Mouse (Mus musculus) CD4-positive, CD25-positive, alpha-beta regulatory T cell, adult 2 months (primary cell): ENCODE data around the gene Aldh1l2.
"Not testable (repeated sequence)": the region's sequence is repeated elsewhere in the genome, so short reads cannot be mapped to it uniquely, and the experiment has no call there.

ENCODE experiments used
- DNase-seq: peaks from one replicate; pipeline ENCODE4 v3.0.0-alpha.2; 2012; ENCODE audit warnings: low read depth, low spot score

Aldh1l2 gene

DNA sequence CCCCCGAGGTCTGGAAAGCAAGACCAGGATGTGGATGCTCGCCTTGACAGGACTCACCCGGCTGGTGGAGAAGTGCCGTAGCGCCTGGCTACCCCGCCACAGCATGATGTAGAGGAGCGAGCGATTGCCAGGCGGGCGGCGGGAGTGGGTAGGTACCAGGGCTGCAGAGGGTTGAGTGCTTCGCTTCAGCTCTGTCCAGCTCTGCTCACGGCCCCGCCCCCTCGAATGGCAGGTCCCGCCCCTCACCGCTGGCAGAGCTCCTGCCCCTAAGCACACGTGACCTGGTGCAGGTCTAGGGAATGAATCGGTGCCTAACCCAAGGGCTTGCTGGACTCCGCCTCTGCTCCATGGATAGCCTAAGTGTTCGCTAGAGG, at the start of gene Aldh1l2:
Gene Aldh1l2, minus strand, starts transcription at position 231 of the 374 bp plus-strand sequence.
- peak; percentile 67 for DNase-seq

DNA sequence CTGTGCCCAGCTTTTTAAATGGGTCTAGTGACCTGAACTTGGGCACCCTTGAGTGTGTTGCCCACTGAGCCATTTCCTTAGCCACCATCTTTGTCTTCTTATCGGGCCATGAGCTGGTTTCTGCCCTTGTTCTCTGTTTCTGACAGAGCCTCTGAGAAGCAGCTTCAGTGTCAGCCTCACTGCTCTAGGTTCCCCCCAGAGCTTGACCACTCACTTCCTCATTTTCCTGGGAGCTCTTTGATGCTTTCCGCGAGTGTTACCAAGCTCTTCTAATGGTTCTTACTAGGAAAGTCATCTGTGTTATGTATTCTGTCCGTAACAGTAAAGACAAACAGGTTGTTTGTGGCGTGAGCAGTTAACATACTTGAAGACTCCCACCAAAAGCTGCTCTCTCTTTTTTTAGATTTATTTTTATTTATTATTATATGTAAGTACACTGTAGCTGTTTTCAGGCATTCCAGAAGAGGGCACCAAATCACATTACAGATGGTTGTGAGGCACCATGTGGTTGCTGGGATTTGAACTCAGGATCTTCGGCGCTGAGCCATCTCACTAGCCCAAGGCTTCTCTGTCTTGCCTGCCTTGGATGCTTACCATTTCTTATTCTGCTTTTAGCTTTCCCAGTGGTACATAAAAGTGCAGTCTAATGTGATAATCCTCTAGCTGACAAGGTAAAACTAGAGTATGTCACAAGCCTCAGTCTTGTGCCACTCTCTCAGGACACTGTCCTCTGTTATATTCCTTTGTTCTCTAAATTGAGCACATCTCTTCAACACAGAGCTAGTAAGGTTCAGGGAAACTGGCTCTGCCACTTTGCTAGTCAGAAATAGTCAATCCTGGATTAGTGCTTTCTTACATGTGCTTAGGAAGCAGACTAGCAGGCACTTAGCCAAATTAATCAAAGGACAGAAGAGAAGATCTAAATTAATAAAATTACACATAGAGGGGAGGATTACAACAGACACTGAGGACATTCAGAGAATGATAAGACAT, 31.8 kb upstream of the Aldh1l2 start:
- no peak for DNase-seq

DNA sequence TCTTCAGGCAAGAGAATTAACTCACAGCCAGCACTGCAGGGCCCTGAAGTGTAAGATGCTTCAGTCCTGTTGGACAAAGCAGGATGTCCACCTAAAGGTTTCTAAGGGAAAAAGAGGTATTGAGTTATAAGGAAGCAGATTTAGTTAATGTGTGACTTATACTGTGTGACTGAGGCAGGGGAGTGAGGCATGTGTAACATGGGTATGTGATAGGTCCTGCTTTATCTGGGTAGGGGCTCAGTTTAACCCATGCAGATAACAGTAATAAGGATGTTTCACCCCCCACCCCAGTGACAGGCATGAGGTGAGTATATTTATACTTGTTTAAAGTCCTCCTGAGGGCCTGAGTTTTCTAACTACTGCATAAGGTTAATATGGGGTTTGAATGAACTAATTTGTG, 29.1 kb upstream of the Aldh1l2 start:
- DNase-seq: no peak

DNA sequence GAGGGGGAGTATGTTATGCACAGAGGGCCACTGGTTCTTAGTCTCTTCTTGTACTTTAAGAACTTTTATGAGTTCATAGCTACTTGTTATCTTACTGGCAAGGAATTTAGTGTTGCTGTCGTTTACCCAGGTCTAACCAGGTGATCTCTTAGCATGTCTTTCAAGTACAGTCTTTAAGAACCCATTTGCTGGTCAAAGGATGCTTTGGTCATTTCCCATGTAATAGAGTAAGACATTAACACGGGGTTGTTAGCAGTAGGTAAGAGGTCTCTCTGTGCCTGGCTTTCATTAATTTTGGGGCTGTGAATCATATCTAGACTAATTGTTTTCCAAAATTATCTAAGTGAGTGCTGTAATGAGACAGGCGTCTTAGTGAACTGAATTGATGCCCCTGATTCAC, 11.4 kb upstream of the Aldh1l2 start:
- no peak for DNase-seq

DNA sequence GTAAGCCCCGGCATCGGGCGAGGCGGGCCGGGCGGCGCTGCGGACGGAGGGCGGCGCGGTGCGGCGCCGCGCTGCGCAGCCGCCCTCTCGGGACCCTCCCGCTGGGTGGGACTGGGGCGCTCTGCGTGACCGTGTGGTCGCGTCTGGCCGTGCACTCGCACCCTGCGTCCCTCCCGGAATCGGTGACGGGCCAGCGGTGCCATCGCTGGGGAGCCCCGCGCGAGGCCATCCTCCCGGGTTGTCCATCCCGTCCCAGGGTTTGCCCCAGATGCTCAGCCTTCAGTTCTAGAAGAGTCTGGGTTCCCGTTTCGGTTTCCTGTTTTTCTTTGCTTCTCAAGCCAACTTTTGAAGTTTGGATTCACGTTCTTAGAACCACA, 10.2 kb upstream of the Aldh1l2 start:
- peak; percentile 60 for DNase-seq

DNA sequence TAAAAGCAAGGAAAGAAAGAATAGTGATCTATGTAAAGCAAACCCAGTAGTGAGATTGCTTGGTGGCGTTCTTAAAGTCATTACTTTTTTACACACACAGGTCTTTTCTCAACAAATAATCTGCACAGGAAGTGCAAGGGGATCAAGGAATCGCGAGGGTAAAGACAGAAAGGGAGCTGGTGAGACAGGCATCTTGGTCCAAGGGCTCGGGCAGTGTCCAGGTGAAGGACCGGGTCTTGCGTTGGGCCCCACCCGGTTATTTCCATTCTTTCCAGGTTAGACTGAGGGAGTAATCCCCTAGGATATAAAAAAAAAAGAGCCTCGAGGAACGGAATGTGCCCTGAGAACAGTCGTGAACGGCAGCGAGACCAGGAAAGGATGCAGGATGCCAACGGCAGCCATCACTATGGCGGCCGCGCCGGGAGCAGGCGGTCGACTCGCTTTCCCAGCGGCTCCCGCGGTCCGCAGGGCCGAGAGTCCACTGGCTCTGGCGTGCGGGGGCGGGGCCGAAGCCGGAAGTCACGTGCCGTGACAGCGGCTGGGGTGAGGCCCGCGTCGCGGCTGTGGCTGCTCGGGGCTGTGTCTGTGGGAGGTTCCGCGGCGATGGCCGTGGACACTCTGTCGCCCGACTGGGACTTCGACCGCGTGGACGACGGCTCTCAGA, 9.6 kb upstream of the Aldh1l2 start, which contains the start of gene Washc4:
Gene Washc4, plus strand, starts transcription at position 314 of the 664 bp plus-strand sequence.
- peak; percentile 91 for DNase-seq

DNA sequence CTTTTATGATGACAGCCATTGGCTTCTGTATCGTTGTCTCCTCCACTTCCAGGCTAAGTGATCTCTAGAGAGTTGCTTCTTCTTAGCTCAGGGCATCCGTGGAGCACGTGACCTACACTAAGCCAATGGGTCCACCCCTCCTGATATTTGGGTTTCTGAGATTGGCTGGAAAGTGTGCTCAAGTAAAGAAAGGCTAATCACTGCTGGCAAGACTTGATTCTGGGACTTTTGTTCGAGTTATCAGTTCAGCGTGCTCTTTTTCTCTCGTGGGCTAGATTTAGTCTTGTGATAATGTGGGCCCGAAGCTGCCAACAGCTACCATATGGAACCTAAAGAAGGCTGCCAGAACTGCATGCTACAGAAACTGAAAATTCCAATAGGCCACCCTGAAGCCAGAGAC, 8.3 kb upstream of the Aldh1l2 start:
- no peak for DNase-seq

DNA sequence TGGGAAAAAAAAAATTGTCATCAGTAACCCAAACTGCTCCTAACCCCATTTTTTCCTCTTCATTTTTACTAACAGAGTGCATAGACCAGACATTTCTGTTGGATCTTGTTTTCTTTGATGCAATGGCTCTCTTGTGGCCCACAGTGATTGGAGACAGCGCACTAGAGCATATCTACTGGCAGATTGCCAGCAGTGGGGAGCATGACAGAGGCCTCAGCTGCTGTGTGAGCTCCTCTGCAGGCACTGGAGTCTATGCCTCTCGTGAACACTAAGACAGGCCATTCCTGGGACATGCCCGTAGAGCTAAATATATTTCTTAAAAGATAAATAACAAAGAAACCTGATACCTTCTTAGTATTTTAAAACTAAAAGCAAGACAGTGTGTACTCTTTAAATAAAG, 6.2 kb upstream of the Aldh1l2 start:
- DNase-seq: no peak

DNA sequence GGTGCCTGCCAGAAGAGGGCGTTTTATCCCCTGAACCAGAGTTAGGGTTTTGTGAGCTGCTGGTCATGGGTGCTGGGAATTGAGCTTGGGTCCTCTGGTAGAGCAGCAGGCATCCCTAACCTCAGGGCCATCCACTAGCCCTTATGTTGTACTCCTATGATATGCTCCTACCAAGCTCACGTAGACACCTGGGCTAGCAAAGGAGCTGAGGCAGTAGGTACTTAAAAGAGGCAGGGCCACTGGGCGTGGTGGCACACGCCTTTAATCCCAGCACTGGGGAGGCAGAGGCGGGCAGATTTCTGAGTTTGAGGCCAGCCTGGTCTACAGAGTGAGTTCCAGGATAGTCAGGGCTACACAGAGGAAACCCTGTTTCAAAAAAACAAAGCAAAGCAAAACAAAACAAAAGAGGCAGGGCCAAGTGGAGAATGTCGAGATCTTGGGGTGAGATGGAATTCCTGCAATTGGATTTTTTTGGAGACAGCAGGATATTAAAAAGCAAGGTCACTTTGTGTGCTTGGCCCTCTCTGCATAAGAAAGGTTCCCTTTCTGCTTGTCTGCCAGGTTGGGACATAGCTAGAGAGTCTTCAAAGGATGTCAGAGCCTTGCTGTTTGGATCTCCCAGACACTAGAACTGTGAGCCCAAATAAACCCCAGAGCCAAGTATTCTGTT, 5.5 kb upstream of the Aldh1l2 start:
- no peak for DNase-seq

DNA sequence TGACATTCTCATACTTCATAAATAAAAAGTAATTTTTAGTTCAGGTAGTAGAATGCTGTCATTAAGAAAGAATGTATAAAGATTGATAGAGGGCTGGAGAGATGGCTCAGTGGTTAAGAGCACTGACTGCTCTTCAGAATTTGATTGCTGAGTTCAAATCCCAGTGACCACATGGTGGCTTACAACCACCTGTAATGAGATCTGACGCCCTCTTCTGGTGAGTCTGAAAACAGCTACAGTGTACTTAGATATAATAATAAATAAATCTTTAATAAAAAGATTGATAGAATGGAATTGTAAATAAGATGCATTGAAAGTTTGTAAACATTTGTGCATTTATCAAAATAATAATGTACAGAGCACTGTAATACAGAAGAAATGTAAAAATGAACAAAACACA, 2.5 kb upstream of the Aldh1l2 start:
- peak; percentile 24 for DNase-seq

DNA sequence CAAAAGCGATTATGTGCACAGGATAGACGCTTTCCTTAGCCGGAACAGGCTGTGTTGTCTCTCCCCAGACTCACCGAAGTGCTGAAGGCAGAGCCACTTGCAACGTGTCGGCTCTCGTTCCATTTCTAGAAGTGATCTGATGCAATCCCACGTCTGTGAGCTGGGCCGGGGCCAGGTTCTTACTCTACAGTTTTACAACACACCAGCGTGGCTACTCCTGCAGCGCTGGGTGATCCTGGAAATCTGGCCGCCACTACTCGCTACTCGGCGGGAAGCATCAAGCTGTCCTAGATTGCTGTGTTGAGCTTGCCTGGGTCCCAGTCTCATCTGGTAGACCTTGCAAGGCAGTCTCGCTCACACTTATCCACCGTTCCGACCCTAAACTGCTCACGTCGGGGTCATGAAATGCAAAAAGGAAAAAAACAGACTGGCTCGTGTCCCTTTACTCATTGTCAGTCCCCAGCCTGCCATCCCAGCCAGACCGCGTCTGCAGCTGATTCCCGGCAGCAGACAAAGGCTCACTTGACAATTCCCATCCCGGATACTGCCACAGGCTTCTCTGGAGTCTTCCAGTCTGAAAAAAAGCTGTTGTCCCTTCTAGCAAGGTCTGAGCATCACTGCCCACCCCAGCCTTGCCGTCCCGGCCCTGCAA, 556 bp downstream of the Aldh1l2 start:
- peak; percentile 7 for DNase-seq

DNA sequence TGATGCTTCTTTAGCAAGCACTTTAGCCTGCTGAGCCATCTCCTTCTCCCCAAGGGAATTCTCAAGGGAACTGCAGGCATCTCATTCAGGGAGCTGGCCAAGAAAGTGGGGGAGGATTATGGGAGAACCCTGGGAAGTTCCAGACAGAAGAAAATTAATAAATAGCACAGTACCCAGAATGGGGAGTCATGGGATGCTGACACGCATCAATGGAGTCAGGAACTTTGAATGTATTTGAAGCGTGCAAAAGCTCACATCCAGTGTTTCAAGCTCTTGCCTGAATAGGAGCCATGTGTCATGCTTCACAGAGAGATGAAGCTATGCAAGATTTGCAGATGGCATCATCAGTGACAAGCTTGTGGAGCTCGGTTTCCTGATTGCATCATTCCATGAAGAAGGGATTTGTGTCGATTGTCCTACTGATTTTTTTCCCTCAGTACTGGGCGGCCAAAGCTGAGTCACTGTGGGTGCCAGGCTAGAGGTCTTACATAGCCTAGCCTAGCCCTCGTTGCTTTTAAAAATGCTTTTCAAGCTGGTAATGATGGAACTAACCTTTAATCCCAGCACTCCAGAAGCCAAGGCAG, 3.5 kb downstream of the Aldh1l2 start:
- no peak for DNase-seq

DNA sequence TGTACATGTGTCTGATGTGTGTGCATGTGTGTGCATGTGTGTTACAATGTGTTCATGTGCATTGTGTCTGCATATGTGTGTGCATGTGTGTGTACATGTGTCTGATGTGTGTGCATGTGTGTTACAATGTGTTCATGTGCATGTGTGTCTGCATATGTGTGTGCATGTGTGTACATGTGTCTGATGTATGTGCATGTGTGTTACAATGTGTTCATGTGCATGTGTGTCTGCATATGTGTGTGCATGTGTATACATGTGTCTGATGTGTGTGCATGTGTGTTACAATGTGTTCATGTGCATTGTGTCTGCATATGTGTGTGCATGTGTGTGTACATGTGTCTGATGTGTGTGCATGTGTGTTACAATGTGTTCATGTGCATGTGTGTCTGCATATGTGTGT, 9.7 kb downstream of the Aldh1l2 start:
- DNase-seq: not testable (repeated sequence)

DNA sequence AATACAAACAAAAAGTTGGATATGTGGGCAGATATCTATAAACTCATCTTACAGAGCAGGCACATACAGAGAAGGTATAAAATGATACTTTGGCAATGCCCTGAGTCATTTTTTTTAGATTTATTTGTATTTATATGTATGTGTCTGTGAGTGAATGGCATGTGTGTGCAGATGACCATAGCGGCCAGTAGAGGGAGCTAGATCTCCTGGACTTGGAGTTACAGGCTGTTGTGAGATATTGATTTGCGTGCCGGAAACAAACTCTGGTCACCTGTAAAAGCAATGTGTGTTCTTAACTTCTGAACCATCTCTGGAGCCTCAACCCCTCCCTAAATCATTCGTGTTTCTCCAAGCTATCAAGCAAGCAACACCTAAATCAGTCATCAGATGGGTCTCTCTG, 12.9 kb downstream of the Aldh1l2 start:
- DNase-seq: peak; percentile 30

DNA sequence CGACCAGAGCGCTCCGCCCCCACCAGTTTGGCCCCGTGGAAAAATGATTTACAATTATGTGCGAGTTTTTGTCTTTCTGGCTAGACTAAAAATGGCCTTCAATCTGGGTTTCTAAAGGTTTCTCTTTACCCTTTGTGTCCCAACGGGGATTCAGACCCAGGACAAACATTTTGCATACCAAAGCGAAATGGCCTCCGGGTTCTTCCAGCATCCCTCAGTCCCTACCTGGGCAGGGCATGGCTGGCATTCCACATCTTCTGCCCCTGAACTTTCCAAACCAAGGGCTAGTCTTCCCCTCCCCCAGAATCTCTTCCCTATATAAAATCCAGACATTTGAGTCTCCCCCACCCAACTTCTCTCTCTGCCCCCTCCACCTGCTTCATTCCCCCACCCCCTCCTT, 20.2 kb downstream of the Aldh1l2 start:
- DNase-seq: no peak

DNA sequence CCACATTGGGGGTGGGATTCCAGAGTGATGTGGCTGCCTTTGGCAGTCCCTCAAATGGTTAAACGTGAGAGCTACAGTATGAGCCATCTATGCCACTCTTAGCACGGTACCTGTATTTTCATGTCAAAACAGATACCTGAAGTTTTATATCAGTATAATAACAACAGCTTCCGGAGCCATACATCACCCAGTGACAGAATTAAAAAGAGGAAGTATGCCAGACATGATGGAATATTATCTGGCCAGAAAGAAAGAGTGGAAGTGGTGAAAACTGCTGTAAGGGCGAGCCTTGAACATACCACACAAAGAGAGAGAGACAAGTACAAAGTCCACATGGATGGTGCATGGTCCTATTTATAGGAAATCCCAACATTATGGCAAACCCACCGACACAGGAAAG, 22.6 kb downstream of the Aldh1l2 start:
- no peak for DNase-seq

DNA sequence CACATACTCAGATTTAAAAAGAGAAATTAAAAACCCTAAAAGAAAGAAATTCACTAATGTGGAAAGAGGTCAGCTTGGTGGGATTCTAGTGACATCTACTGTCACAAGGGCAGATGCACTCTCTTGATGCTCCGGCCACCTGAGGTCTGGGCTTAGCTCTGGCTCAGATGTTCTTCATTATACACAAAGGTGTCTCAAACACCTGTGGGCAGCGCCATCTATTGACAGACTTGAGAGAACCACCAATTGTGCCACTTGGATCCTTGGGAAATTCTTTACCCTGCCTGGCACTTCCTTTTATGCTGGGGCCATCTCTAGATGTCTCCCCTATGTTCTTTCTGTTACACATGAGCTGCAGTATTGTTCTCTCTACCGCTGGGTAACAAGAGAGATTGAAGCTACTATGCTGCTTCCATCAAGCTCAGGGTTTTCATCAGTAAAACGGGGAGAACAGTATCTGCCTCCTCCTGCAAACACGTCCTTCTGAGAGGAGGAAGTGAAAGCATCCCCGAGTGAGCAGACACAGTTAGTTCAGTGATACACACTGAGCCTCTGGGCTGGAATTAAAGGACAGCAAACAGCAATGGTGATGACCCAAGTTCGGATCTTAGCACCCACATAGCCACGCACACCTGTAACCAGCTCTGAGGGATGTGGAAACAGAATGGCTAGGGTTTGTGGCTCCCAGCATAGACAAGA, 24.8 kb downstream of the Aldh1l2 start:
- DNase-seq: peak; percentile 61

DNA sequence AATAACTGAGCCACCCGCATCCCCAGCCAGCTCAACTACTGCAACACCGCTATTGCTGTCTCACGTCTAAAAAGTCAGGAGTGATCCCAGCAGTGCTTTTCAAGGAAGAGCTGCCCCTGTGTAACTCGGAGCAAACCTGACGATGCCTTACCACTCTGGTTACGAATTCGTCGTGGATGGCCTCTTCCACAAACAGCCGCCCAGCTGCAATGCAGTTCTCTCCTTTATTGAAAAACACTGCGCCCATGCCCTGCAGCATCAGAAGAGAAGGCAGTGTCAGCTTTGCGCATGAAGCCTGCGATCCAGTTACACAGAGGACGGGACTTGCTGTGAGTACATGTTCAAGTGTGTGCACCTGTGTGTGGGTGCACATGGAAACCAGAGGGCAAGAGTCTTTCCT, 36.6 kb downstream of the Aldh1l2 start:
- no peak for DNase-seq

DNA sequence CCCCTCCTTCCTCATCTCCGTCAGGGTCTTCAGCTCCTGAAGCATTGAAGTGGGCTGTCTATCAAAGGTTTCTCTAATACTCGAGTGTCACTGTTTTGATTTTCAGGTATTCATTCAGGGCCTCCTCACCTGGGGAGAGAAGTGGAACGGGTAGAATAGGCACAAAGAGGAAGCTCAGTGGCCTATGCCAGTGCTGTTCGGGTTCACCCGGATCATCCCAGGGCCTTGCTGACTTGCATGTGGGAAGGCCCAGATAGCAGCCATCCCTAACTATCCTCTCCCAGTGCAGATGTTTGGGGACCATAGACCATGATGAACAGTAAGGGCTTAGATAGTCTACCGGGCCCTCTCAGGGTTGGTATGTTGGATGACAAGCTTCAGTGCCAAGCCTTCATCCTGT, 43.4 kb downstream of the Aldh1l2 start:
- no peak for DNase-seq

DNA sequence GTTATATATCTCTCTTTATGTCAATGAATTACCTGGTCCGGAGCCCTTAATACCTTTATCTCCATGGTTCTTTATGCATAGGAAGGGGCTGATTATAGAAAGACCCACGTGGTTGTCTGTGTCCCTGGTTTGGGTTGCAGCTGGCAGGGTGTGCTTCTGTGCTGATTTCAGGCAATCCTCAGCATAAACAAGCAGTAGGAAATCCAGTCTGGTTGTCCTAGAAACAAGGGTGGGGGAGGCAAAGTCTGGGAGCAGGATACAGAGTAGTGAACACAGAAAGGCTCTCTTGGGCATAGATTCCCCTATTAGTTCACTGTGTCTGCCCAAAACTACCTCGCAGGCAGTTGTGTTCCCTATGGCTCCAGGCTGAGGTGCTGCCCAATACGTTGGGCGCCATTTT, 56.7 kb downstream of the Aldh1l2 start:
- no peak for DNase-seq

DNA sequence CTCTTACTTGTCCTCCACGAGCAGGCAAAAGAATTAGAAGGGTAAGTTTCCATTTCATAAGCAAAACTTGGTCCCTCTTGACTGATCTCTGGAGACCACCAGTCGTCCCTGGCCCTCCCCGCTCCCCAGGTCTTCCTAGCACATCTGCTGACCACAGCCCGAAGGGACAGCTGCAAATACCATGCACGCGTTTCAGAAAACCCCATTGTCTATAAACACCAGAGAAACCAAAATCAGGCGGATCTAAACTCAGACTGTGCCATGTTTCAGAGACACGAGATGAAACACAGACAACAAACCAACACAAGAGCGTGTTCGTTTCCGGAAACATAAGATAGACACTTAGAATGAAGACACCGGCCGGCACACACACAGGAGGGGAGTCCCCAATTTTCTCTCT, 58.7 kb downstream of the Aldh1l2 start:
- no peak for DNase-seq
